Mouse (Mus musculus): ENCODE measurements around the gene Rala. TPM values are rescaled to one million over a fixed set of nuclear protein-coding genes. Genes with fewer than 3 reads are reported as not detected.

Rala gene
- polyA plus RNA-seq, 1 experiment, result 41.3 TPM

- no peaks in the 10 kb centered on the region for H3K27me3 ChIP-seq (ENCODE audit: control insufficient read depth, insufficient read depth, insufficient read length)
- H3K4me2 ChIP-seq (ENCODE audit: low read depth), result no peak overlapping the region
- peaks cover 21% of the 10 kb centered on the region for H3K36me3 ChIP-seq (ENCODE audit: control insufficient read depth, insufficient read depth)
- no peak overlapping the region for H3ac ChIP-seq (ENCODE audit: control insufficient read depth, insufficient read length)
- TF ChIP-seq TCF12 (IDR thresholded peaks at IDR 0.05; ENCODE audit: insufficient read depth, poor library complexity, severe bottlenecking) (no peak), MAX (IDR thresholded peaks at IDR 0.05; ENCODE audit: low read depth) (no peak), POLR2A (IDR thresholded peaks at IDR 0.05; ENCODE audit: insufficient read length, low read depth) (no peak), POLR2AphosphoS2 (IDR thresholded peaks at IDR 0.05; ENCODE audit: insufficient read length, low read depth) (no peak), USF1 (IDR thresholded peaks at IDR 0.05; ENCODE audit: low read depth) (no peak), REST (IDR thresholded peaks at IDR 0.05; ENCODE audit: insufficient read depth, insufficient read length) (no peak), MYOG (IDR thresholded peaks at IDR 0.05; ENCODE audit: control insufficient read depth in 1 of 3, insufficient read depth in 1 of 3, insufficient read length in 2 of 3, low read depth in 2 of 3) (no peak), MYOD1 (IDR thresholded peaks at IDR 0.05; ENCODE audit: control insufficient read depth in 1 of 3, insufficient read length in 2 of 3, low read depth in 2 of 3) (no peak), E2F4 (IDR thresholded peaks at IDR 0.05; ENCODE audit: insufficient read depth) (no peak), CEBPB (IDR thresholded peaks at IDR 0.05; ENCODE audit: insufficient read depth, poor library complexity, severe bottlenecking) (no peak), TCF3 (IDR thresholded peaks at IDR 0.05; ENCODE audit: insufficient read length, low read depth) (no peak), SRF (IDR thresholded peaks at IDR 0.05; ENCODE audit: control insufficient read depth, insufficient read length, low read depth) (no peak)
- no peaks in the 10 kb centered on the region for H3K79me2 ChIP-seq (ENCODE audit: control insufficient read depth, insufficient read depth)
- H3K4me3 ChIP-seq, result no peak overlapping the region
Measured at GRCm38 (mm10) chr13:17983194-17983593, 39.2 kb upstream of the Rala start.

DNA sequence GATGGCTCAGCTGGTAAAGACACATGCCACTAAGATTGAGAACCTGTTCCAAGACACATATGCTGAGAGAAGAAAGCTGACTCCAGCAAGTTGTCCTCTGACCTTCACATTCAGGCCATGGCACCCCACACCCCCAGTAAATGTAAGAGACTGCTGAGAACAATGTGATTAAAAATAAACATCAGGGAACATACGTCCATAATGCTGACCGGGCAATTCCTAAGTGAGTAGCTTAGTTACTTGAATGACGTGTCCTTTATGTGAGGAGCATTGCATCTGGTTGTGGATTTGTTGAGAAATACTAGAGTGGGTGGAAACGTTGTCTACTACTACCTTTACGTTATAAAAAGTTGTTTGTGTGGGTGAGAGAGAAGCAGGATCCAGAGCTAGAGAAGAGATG is 38.6 kb upstream of the Rala start:
- Histone ChIP-seq H3ac (ENCODE audit: control insufficient read depth, insufficient read length) (no peak overlapping the region), H3K4me3 (no peak overlapping the region), H3K36me3 (ENCODE audit: control insufficient read depth, insufficient read depth) (peaks cover 19% of the 10 kb centered on the region), H3K27me3 (ENCODE audit: control insufficient read depth, insufficient read depth, insufficient read length) (no peaks in the 10 kb centered on the region), H3K4me2 (ENCODE audit: low read depth) (no peak overlapping the region), H3K79me2 (ENCODE audit: control insufficient read depth, insufficient read depth) (no peaks in the 10 kb centered on the region)
- TF ChIP-seq POLR2AphosphoS2 (IDR thresholded peaks at IDR 0.05; ENCODE audit: insufficient read length, low read depth) (no peak), SRF (IDR thresholded peaks at IDR 0.05; ENCODE audit: control insufficient read depth, insufficient read length, low read depth) (no peak), MAX (IDR thresholded peaks at IDR 0.05; ENCODE audit: low read depth) (no peak), REST (IDR thresholded peaks at IDR 0.05; ENCODE audit: insufficient read depth, insufficient read length) (no peak), MYOG (IDR thresholded peaks at IDR 0.05; ENCODE audit: control insufficient read depth in 1 of 3, insufficient read depth in 1 of 3, insufficient read length in 2 of 3, low read depth in 2 of 3) (no peak), POLR2A (IDR thresholded peaks at IDR 0.05; ENCODE audit: insufficient read length, low read depth) (no peak), CEBPB (IDR thresholded peaks at IDR 0.05; ENCODE audit: insufficient read depth, poor library complexity, severe bottlenecking) (no peak), TCF12 (IDR thresholded peaks at IDR 0.05; ENCODE audit: insufficient read depth, poor library complexity, severe bottlenecking) (no peak), MYOD1 (IDR thresholded peaks at IDR 0.05; ENCODE audit: control insufficient read depth in 1 of 3, insufficient read length in 2 of 3, low read depth in 2 of 3) (no peak), E2F4 (IDR thresholded peaks at IDR 0.05; ENCODE audit: insufficient read depth) (no peak), TCF3 (IDR thresholded peaks at IDR 0.05; ENCODE audit: insufficient read length, low read depth) (no peak), USF1 (IDR thresholded peaks at IDR 0.05; ENCODE audit: low read depth) (no peak)

DNA sequence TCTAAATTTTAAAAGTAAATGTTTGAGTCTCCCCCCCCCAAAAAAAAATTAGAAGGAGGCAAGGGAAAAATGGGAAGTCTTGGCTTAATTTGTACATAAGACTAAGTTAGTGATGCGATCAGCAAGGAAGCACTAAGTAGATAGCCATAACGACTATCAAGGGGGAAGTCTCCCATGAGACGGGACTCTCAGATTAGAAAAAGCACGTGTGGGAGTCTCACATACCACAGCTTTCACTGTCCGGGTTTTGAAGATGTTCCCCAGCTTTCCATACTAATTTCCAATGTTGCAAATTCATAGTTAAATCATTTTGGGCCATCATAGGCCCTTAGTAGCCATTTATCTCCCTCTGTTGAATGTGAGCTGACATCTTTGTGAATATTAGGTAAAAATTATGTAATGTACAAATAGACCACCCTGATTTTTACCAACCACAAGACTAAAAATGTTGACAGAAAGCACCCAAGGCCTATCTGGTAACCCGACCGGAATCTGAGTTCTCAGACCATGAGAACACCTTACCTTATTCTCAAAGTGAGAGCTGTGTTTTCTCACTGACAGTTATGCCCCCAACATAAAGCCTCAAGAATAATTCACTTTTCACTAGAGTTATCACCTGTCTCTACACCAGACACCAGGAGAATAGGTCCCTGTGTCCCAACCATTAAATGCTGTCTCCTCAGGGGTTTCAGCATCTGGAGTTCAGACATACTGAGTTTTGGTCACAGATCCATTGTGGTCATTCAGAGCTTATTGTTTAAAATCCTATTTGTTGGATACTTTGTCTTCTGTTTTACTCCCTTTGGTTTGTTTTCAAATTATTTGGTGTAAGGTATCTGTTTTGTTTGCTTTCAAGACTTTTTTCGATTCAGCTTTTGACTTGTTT is 33.1 kb upstream of the Rala start:
- Histone ChIP-seq H3ac (ENCODE audit: control insufficient read depth, insufficient read length) (no peak overlapping the region), H3K27me3 (ENCODE audit: control insufficient read depth, insufficient read depth, insufficient read length) (no peaks in the 10 kb centered on the region), H3K36me3 (ENCODE audit: control insufficient read depth, insufficient read depth) (no peaks in the 10 kb centered on the region), H3K4me3 (no peak overlapping the region), H3K79me2 (ENCODE audit: control insufficient read depth, insufficient read depth) (no peaks in the 10 kb centered on the region), H3K4me2 (ENCODE audit: low read depth) (peak overlapping the region; percentile 70)
- no peak for TF ChIP-seq REST (IDR thresholded peaks at IDR 0.05; ENCODE audit: insufficient read depth, insufficient read length)
- no peak for TF ChIP-seq TCF12 (IDR thresholded peaks at IDR 0.05; ENCODE audit: insufficient read depth, poor library complexity, severe bottlenecking)
- TF ChIP-seq MYOD1 (IDR thresholded peaks at IDR 0.05; ENCODE audit: control insufficient read depth in 1 of 3, insufficient read length in 2 of 3, low read depth in 2 of 3), result no peak
- TF ChIP-seq E2F4 (IDR thresholded peaks at IDR 0.05; ENCODE audit: insufficient read depth), result no peak
- no peak for TF ChIP-seq POLR2AphosphoS2 (IDR thresholded peaks at IDR 0.05; ENCODE audit: insufficient read length, low read depth)
- TF ChIP-seq SRF (IDR thresholded peaks at IDR 0.05; ENCODE audit: control insufficient read depth, insufficient read length, low read depth), result no peak
- TF ChIP-seq MYOG (IDR thresholded peaks at IDR 0.05; ENCODE audit: control insufficient read depth in 1 of 3, insufficient read depth in 1 of 3, insufficient read length in 2 of 3, low read depth in 2 of 3), result no peak

DNA sequence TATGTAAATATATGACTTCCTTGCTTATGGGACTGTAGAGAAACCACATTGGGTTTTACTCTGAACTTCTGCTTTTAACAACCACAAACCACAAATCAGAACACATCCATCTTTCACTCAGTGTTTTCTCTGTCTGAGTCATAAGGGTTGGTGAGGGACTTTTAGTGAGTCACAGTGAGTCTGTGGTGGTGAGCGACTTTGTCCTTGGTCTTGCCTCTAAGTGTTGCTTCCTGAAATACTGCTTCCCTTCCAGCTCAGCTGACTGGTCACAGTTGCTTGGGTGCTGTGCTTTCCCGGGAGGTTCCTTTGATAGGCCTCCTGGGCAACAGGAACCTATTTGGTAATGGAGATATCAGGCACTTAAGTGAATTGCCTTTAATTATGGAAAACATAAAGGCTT is 31.9 kb upstream of the Rala start:
- H3K4me3 ChIP-seq, result no peak overlapping the region
- H3K27me3 ChIP-seq (ENCODE audit: control insufficient read depth, insufficient read depth, insufficient read length), result no peaks in the 10 kb centered on the region
- H3K4me2 ChIP-seq (ENCODE audit: low read depth), result peak overlapping the region; percentile 70
- TF ChIP-seq USF1 (IDR thresholded peaks at IDR 0.05; ENCODE audit: low read depth) (peak; percentile 44), MYOD1 (IDR thresholded peaks at IDR 0.05; ENCODE audit: control insufficient read depth in 1 of 3, insufficient read length in 2 of 3, low read depth in 2 of 3) (peak in 1 of 3 experiments; percentile 54), SRF (IDR thresholded peaks at IDR 0.05; ENCODE audit: control insufficient read depth, insufficient read length, low read depth) (no peak), POLR2A (IDR thresholded peaks at IDR 0.05; ENCODE audit: insufficient read length, low read depth) (no peak), MAX (IDR thresholded peaks at IDR 0.05; ENCODE audit: low read depth) (no peak), CEBPB (IDR thresholded peaks at IDR 0.05; ENCODE audit: insufficient read depth, poor library complexity, severe bottlenecking) (no peak), TCF3 (IDR thresholded peaks at IDR 0.05; ENCODE audit: insufficient read length, low read depth) (no peak), TCF12 (IDR thresholded peaks at IDR 0.05; ENCODE audit: insufficient read depth, poor library complexity, severe bottlenecking) (no peak), REST (IDR thresholded peaks at IDR 0.05; ENCODE audit: insufficient read depth, insufficient read length) (no peak), MYOG (IDR thresholded peaks at IDR 0.05; ENCODE audit: control insufficient read depth in 1 of 3, insufficient read depth in 1 of 3, insufficient read length in 2 of 3, low read depth in 2 of 3) (peak in 1 of 3 experiments; percentile 27), E2F4 (IDR thresholded peaks at IDR 0.05; ENCODE audit: insufficient read depth) (no peak), POLR2AphosphoS2 (IDR thresholded peaks at IDR 0.05; ENCODE audit: insufficient read length, low read depth) (no peak)
- no peak overlapping the region for H3ac ChIP-seq (ENCODE audit: control insufficient read depth, insufficient read length)
- H3K36me3 ChIP-seq (ENCODE audit: control insufficient read depth, insufficient read depth), result no peaks in the 10 kb centered on the region
- H3K79me2 ChIP-seq (ENCODE audit: control insufficient read depth, insufficient read depth), result no peaks in the 10 kb centered on the region

Data from myocyte (in vitro differentiated cells).